Mouse (Mus musculus) cerebellum, adult 2 months (tissue): Measurements from ENCODE around the gene Gif. TPM values are rescaled to one million over a fixed set of nuclear protein-coding genes. Genes with fewer than 3 reads are reported as not detected.

ENCODE experiments used
- DNase-seq, 2 experiments: peaks; one replicate each; pipeline ENCODE4 v3.0.0; 2021
- H3K27ac ChIP-seq: fragments of 200-500 bp; 2 replicates; pipeline ENCODE4 v1.5.1; 2012; ENCODE audit warnings: low read length, control low read depth, inconsistent platforms; ENCODE audit not compliant: insufficient read depth
- H3K27me3 ChIP-seq: fragments of 200-500 bp; 2 replicates; pipeline ENCODE4 v1.6.1; 2012; ENCODE audit warnings: inconsistent platforms, mild to moderate bottlenecking, low read length, moderate library complexity; ENCODE audit not compliant: control insufficient read depth, insufficient read depth
- H3K4me1 ChIP-seq: fragments of 200-500 bp; 2 replicates; pipeline ENCODE4 v1.6.1; 2011; ENCODE audit warnings: low read length; ENCODE audit not compliant: control insufficient read depth, insufficient read depth
- H3K4me3 ChIP-seq: fragments of 200-500 bp; replicated peaks from 2 replicates; pipeline ENCODE3; 2011; ENCODE audit warnings: mild to moderate bottlenecking, low read depth, low read length, control low read depth; ENCODE audit not compliant: insufficient read depth
- CTCF ChIP-seq: fragments of 200-500 bp; IDR thresholded peaks from 2 replicates; pipeline ENCODE4 v1.5.1; 2011; ENCODE audit warnings: low read depth, mild to moderate bottlenecking, control low read depth, low read length, moderate library complexity, borderline replicate concordance; ENCODE audit not compliant: insufficient read depth
- POLR2A ChIP-seq: fragments of 200-500 bp; IDR thresholded peaks from 2 replicates; pipeline ENCODE4 v1.6.1; 2011; ENCODE audit warnings: low read length, control low read depth, borderline replicate concordance; ENCODE audit not compliant: insufficient read depth
- WGBS: fragments of 180-500 bp; shearing (Covaris S2); methylation state at CpG from one replicate; pipeline ENCODE4 v1.1.7; 2018; 5-methylcytosine and 5-hydroxymethylcytosine counted together
- polyA plus RNA-seq: library from polyadenylated mRNA; depleted of rRNA; stranded (reverse); fragments of >200 nt; gene quantifications from 2 replicates; pipeline ENCODE4 v1.2.3, GENCODE M21; 2012

The Gif gene
- polyA plus RNA-seq, 1 experiment, result not detected

GRCm38 (mm10) chr19:11736455-11736854 lies 10.9 kb upstream of the Gif start:
- DNase-seq, result no peak
- H3K4me3 ChIP-seq, result no peak overlapping the region
- 35% methylated on average over 1 of the region's 1 CpGs for WGBS
- H3K27ac ChIP-seq, result no peak overlapping the region
- H3K4me1 ChIP-seq, result no peaks in the 10 kb centered on the region
- H3K27me3 ChIP-seq, result no peaks in the 10 kb centered on the region
- TF ChIP-seq POLR2A (no peak), CTCF (no peak)

- Histone ChIP-seq H3K27me3 (no peaks in the 10 kb centered on the region), H3K4me1 (no peaks in the 10 kb centered on the region), H3K4me3 (no peak overlapping the region), H3K27ac (no peak overlapping the region)
- no peak for DNase-seq
- TF ChIP-seq POLR2A (no peak), CTCF (no peak)
These were observed 1.7 kb upstream of the Gif start for GRCm38 (mm10) chr19:11745680-11746079.

- no peaks in the 10 kb centered on the region for H3K27me3 ChIP-seq
- H3K4me1 ChIP-seq, result no peaks in the 10 kb centered on the region
- no peak for TF ChIP-seq CTCF
- TF ChIP-seq POLR2A, result no peak
- 83% methylated on average over 3 of the region's 3 CpGs for WGBS
- no peak overlapping the region for H3K27ac ChIP-seq
- DNase-seq, result no peak
- no peak overlapping the region for H3K4me3 ChIP-seq
These were observed 17.7 kb downstream of the Gif start for GRCm38 (mm10) chr19:11765059-11765458.

GRCm38 (mm10) chr19:11766413-11766812 lies 19.1 kb downstream of the Gif start:
- no peaks in the 10 kb centered on the region for H3K4me1 ChIP-seq
- 67% methylated on average over 4 of the region's 4 CpGs for WGBS
- H3K4me3 ChIP-seq, result no peak overlapping the region
- H3K27ac ChIP-seq, result no peak overlapping the region
- no peak for TF ChIP-seq POLR2A
- no peak for TF ChIP-seq CTCF
- DNase-seq, result no peak
- H3K27me3 ChIP-seq, result no peaks in the 10 kb centered on the region

- no peak for DNase-seq
- Histone ChIP-seq H3K27me3 (no peaks in the 10 kb centered on the region), H3K27ac (no peak overlapping the region), H3K4me3 (no peak overlapping the region), H3K4me1 (no peaks in the 10 kb centered on the region)
- WGBS, result 14% methylated on average over 3 of the region's 3 CpGs
- TF ChIP-seq CTCF, result peak; percentile 67
- TF ChIP-seq POLR2A, result no peak
These were observed 20.8 kb downstream of the Gif start for GRCm38 (mm10) chr19:11768163-11768562.

- TF ChIP-seq CTCF, result no peak
- TF ChIP-seq POLR2A, result no peak
- H3K4me3 ChIP-seq, result no peak overlapping the region
- no peak overlapping the region for H3K27ac ChIP-seq
- 90% methylated on average over 5 of the region's 5 CpGs for WGBS
- no peaks in the 10 kb centered on the region for H3K4me1 ChIP-seq
- DNase-seq, result no peak
- no peaks in the 10 kb centered on the region for H3K27me3 ChIP-seq
These were observed 22.0 kb downstream of the Gif start for GRCm38 (mm10) chr19:11769257-11769920.

GRCm38 (mm10) chr19:11770205-11770892 lies 23.0 kb downstream of the Gif start, which contains the start of gene Mrpl16:
Mrpl16 (plus strand) TSS chr19:11770391.
- Histone ChIP-seq H3K27me3 (no peaks in the 10 kb centered on the region), H3K4me3 (peak within 1 kb of the TSS; percentile 88), H3K27ac (0 out of 2 replicates have a peak within 1 kb of the TSS, but pooled peaks have one; percentile 16), H3K4me1 (no peaks in the 10 kb centered on the region)
- DNase-seq, result peak; percentile 90 to 92
- under 1% methylated on average over 30 of the region's 30 CpGs for WGBS
- TF ChIP-seq CTCF, result no peak
- TF ChIP-seq POLR2A, result peak; percentile 80; the same call in 1 of the 2 replicates

GRCm38 (mm10) chr19:11777191-11777865 lies 30.0 kb downstream of the Gif start:
- H3K4me3 ChIP-seq, result no peak overlapping the region
- DNase-seq, result peak; percentile 32 to 65
- no peaks in the 10 kb centered on the region for H3K27me3 ChIP-seq
- H3K4me1 ChIP-seq, result no peaks in the 10 kb centered on the region
- no peak overlapping the region for H3K27ac ChIP-seq
- no peak for TF ChIP-seq POLR2A
- peak; percentile 56; the same call in 1 of the 2 replicates for TF ChIP-seq CTCF
- WGBS, result 58% methylated on average over 7 of the region's 7 CpGs
